Mouse (Mus musculus): ENCODE results near the gene Olfr1408. TPM values are rescaled to one million over a fixed set of nuclear protein-coding genes. Genes with fewer than 3 reads are reported as not detected.

Olfr1408 gene
- under 1 TPM; 0.05 to 0.76 TPM for polyA plus RNA-seq (2017; shearing (Covaris generic))

DNA sequence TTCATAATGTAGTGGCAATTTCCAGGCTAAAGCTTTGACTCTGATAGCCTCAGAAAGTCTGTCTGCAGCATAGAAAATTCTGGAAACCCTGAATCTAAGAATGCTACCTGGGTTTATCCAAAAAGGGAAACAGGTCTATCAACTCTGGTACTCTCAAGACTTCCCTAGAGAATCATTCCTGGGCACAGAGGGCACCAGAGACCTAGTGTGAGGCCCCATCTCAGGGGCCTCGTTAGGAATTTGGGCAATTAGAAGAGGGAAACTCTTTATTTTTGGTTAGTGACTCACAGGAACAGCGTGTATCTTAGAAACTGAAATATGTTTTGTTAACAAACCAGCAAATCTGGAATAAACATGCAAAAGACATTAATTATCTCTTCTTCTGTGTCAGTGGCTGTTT is at the start of gene Olfr1408:
Gene Olfr1408 (minus strand): TSS at position 101 of the 400 bp plus-strand sequence.

Other genes with a start within 250 kb of the Olfr1408 start
- not detected for gene Apcs, start 242.3 kb downstream of the Olfr1408 start, polyA plus RNA-seq (2017; shearing (Covaris generic))
- under 1 TPM in 1 of 2 experiments, not detected in 1; 0.06 TPM for gene Olfr16, start 187.0 kb downstream of the Olfr1408 start, polyA plus RNA-seq (2017; shearing (Covaris generic))
- 1 to 10 TPM in 1 of 2 experiments, under 1 TPM in 1; 0.12 to 4.6 TPM for gene Olfr1406, start 53.3 kb upstream of the Olfr1408 start, polyA plus RNA-seq (2017; shearing (Covaris generic))
- gene Olfr218, start 60.4 kb upstream of the Olfr1408 start, polyA plus RNA-seq (2017; shearing (Covaris generic)): not detected
- under 1 TPM; 0.34 to 0.39 TPM for gene Olfr1404, start 75.0 kb upstream of the Olfr1408 start, polyA plus RNA-seq (2017; shearing (Covaris generic))
- under 1 TPM in 1 of 2 experiments, not detected in 1; 0.66 TPM for gene Fcer1a, start 89.8 kb upstream of the Olfr1408 start, polyA plus RNA-seq (2017; shearing (Covaris generic))
- gene Olfr418, start 128.6 kb upstream of the Olfr1408 start, polyA plus RNA-seq (2017; shearing (Covaris generic)): under 1 TPM in 1 of 2 experiments, not detected in 1; 0.11 TPM
- not detected for gene Mptx2, start 140.4 kb upstream of the Olfr1408 start, polyA plus RNA-seq (2017; shearing (Covaris generic))
- 1 to 10 TPM in 1 of 2 experiments, not detected in 1; 2.1 TPM for gene Ackr1, start 196.4 kb upstream of the Olfr1408 start, polyA plus RNA-seq (2017; shearing (Covaris generic))
- 10 to 100 TPM; 63.3 to 74.7 TPM for gene Aim2, start 213.5 kb upstream of the Olfr1408 start, polyA plus RNA-seq (2017; shearing (Covaris generic))
- gene Cadm3, start 230.3 kb upstream of the Olfr1408 start, polyA plus RNA-seq (2017; shearing (Covaris generic)): under 1 TPM in 1 of 2 experiments, not detected in 1; 0.97 TPM

All from inflammation-experienced regulatory T-cells (primary cell).